Mouse (Mus musculus): Measurements from ENCODE around the gene Atp2b1.

- TF ChIP-seq GATA1 (IDR thresholded peaks at IDR 0.05; ENCODE audit: low read length) (no peak), TAL1 (IDR thresholded peaks at IDR 0.05; ENCODE audit: low read length) (no peak)
Observed at GRCm38 (mm10) chr10:99060588-99060987, 146.4 kb downstream of the Atp2b1 start.
